Mouse (Mus musculus): Measurements from ENCODE around the gene Ppp2r2d. TPM values are rescaled to one million over a fixed set of nuclear protein-coding genes. Genes with fewer than 3 reads are reported as not detected.

The Ppp2r2d gene
- total RNA-seq (2014; rRNA removed; ENCODE audit: low replicate concordance), result 26.0 and 31.7 TPM in 2 replicates
- 26.0 and 27.8 TPM in 2 replicates for polyA plus RNA-seq (2015; fragmentation: Nextera tagmentation; extraction: Ambion mirVana)

DNA sequence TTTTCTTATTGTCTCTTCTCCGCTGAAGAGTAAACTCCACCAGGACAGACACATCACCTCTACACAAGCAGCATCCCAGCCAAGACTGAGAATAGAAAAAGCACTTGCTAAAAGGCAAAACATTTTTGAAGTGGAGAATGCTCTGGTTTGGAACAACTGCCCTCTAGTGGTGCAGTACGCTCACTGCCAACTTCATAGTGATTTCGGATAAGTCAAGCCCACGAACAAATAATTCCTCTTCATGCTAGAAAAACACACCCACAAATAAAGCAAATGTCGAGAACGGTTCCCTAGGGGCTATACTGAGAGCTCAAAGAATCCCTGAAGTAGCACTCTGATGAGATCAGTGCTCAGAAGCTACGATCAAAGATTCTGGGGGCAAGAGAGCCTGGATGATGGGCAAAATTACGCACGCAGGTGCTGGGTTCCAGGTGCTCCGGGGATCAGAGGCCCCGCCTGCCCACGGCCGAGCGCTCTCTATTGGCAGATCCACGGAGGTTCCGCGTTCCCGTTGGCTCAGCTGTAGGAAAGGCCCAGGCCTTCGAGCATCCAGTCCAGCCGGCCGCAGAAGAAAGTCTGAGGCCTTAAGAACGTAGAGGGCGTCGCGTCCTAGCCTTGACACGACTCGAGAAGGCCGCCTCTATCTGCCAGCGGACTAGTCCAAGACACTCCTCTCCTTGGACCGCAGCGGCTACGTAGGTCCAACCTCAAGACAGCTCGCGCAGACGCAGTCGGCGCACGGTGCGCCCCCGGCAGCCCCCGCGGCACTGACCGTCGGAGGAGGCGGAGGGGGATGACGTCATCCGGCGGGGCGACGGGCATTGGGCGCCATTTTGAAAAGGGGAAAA is at the start of gene Ppp2r2d, which contains the start of gene Mapk1ip1:
TSS of gene Ppp2r2d (plus strand) at position 536 of the 848 bp plus-strand sequence.
TSS of gene Mapk1ip1 (minus strand) at position 730 of the 848 bp plus-strand sequence.
- Histone ChIP-seq H3K9me3 (replicated peaks; ENCODE audit: control insufficient read depth, low read length) (no peaks in the 10 kb centered on the region), H3K27me3 (ENCODE audit: control insufficient read depth, insufficient read depth, low read length) (no peaks in the 10 kb centered on the region), H3K36me3 (replicated peaks; ENCODE audit: control insufficient read depth, insufficient read depth, low read length) (peaks cover 7% of the 10 kb centered on the region; the same call in 1 of the 2 replicates), H3K4me2 (ENCODE audit: low read depth, low read length) (peak within 1 kb of the TSS; percentile 84), H3K27ac (ENCODE audit: low read depth) (peak within 1 kb of the TSS; percentile 94), H3K4me3 (ENCODE audit: low read depth, low read length) (peak within 1 kb of the TSS; percentile 87), H3K9ac (replicated peaks; ENCODE audit: low read depth, low read length) (peak within 1 kb of the TSS; percentile 93), H3K4me1 (ENCODE audit: control insufficient read depth, insufficient read depth) (peaks cover 29% of the 10 kb centered on the region)
- DNase-seq (ENCODE audit: low spot score), result peak; percentile 94
- ATAC-seq (ENCODE audit: insufficient read depth, low read depth), result peak; percentile 96
- WGBS, result under 1% methylated on average over 51 of the region's 51 CpGs
- TF ChIP-seq EP300 (IDR thresholded peaks at IDR 0.05; ENCODE audit: low read depth) (no peak), CTCF (IDR thresholded peaks at IDR 0.05; ENCODE audit: low read depth) (peak; percentile 80)

DNA sequence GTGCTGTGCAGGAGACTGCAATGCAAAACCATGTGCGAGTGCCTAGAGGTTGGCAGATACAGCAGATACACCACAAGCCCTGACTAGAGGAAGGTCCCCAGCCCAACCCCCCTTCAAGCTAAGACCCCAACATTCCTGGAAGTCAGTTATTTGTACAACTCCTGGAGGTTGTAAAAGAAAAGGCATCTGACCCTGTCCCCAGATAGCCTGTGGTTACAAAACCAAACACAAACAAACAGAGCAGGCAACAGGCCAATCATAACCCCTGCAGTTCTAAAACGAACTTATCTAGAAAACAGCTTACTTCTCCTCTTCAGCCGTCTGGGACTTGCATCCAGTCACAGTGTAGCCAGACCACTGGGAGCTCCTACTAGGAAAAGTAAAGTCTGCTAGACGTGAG is 42.5 kb upstream of the Ppp2r2d start:
- Histone ChIP-seq H3K9me3 (replicated peaks; ENCODE audit: control insufficient read depth, low read length) (peaks cover 19% of the 10 kb centered on the region), H3K4me1 (ENCODE audit: control insufficient read depth, insufficient read depth) (no peaks in the 10 kb centered on the region), H3K9ac (replicated peaks; ENCODE audit: low read depth, low read length) (no peak overlapping the region), H3K4me2 (ENCODE audit: low read depth, low read length) (no peak overlapping the region), H3K36me3 (replicated peaks; ENCODE audit: control insufficient read depth, insufficient read depth, low read length) (no peaks in the 10 kb centered on the region), H3K27ac (ENCODE audit: low read depth) (no peak overlapping the region), H3K27me3 (ENCODE audit: control insufficient read depth, insufficient read depth, low read length) (no peaks in the 10 kb centered on the region), H3K4me3 (ENCODE audit: low read depth, low read length) (no peak overlapping the region)
- DNase-seq (ENCODE audit: low spot score) (no peak), ATAC-seq (ENCODE audit: insufficient read depth, low read depth) (no peak)
- 12% methylated on average over 4 of the region's 4 CpGs for WGBS
- no peak for TF ChIP-seq CTCF (IDR thresholded peaks at IDR 0.05; ENCODE audit: low read depth)
- TF ChIP-seq EP300 (IDR thresholded peaks at IDR 0.05; ENCODE audit: low read depth), result no peak

DNA sequence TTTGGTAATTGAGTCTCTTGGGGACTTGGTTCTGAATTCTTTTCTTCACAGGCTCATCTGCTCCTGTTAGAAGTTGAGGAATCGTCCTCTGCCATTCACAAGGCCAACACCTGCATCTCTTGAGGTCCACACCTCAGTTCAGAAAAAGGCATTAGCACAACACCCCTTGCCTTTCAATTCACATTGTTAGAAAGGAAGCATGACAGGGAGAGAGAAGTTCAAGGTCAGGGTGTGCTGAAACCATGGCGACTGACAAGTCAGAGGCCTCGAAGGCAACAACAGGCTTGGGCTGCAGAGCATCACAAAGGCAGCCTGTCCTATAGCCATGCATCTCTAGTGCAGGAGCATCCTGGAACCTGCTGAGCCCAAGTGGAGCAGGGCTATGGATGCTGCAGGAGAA is 38.7 kb upstream of the Ppp2r2d start:
- Histone ChIP-seq H3K9ac (replicated peaks; ENCODE audit: low read depth, low read length) (no peak overlapping the region), H3K27me3 (ENCODE audit: control insufficient read depth, insufficient read depth, low read length) (no peaks in the 10 kb centered on the region), H3K4me3 (ENCODE audit: low read depth, low read length) (no peak overlapping the region), H3K9me3 (replicated peaks; ENCODE audit: control insufficient read depth, low read length) (peaks cover 19% of the 10 kb centered on the region), H3K36me3 (replicated peaks; ENCODE audit: control insufficient read depth, insufficient read depth, low read length) (no peaks in the 10 kb centered on the region), H3K4me2 (ENCODE audit: low read depth, low read length) (no peak overlapping the region), H3K4me1 (ENCODE audit: control insufficient read depth, insufficient read depth) (no peaks in the 10 kb centered on the region), H3K27ac (ENCODE audit: low read depth) (no peak overlapping the region)
- TF ChIP-seq CTCF (IDR thresholded peaks at IDR 0.05; ENCODE audit: low read depth) (no peak), EP300 (IDR thresholded peaks at IDR 0.05; ENCODE audit: low read depth) (no peak)
- WGBS, result 82% methylated on average over 3 of the region's 3 CpGs
- DNase-seq (ENCODE audit: low spot score), result no peak
- no peak for ATAC-seq (ENCODE audit: insufficient read depth, low read depth)

DNA sequence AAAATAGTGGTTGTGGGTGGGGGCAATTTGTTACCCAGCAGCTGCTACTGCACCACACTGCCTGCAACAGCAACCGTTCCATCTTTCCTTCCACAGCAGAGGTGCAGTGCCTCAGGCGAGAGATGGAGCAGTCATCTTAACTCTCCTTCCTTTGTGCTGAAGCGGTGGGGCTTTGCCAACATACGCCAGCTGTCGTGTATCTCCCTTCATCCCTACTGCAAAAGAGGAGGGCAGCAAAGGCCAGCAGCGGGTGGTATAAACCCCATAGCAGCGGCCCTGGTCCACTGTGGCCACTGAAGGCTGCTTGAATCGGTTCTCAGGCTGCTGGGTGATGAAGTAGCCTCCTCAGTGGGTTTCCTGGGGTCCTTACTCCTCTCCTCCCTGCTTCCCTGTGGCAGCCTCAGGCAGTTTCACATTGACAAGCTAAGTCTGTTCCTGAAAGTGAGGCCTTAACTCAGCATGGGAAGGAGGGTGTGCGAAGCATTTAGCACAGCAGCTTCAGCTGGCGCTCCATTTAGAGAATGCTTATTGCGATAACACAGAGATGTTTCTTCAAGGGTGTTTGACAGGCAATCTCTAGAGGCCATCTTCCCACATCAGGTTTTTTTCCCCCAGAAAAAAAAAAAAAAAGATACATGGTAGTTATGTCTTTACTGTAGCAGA is 32.5 kb upstream of the Ppp2r2d start:
- Histone ChIP-seq H3K4me3 (ENCODE audit: low read depth, low read length) (no peak overlapping the region), H3K27ac (ENCODE audit: low read depth) (no peak overlapping the region), H3K36me3 (replicated peaks; ENCODE audit: control insufficient read depth, insufficient read depth, low read length) (no peaks in the 10 kb centered on the region), H3K4me2 (ENCODE audit: low read depth, low read length) (no peak overlapping the region), H3K4me1 (ENCODE audit: control insufficient read depth, insufficient read depth) (no peaks in the 10 kb centered on the region), H3K27me3 (ENCODE audit: control insufficient read depth, insufficient read depth, low read length) (no peaks in the 10 kb centered on the region), H3K9me3 (replicated peaks; ENCODE audit: control insufficient read depth, low read length) (no peaks in the 10 kb centered on the region), H3K9ac (replicated peaks; ENCODE audit: low read depth, low read length) (no peak overlapping the region)
- no peak for ATAC-seq (ENCODE audit: insufficient read depth, low read depth)
- no peak for DNase-seq (ENCODE audit: low spot score)
- TF ChIP-seq CTCF (IDR thresholded peaks at IDR 0.05; ENCODE audit: low read depth) (no peak), EP300 (IDR thresholded peaks at IDR 0.05; ENCODE audit: low read depth) (no peak)
- WGBS, result 68% methylated on average over 11 of the region's 11 CpGs

DNA sequence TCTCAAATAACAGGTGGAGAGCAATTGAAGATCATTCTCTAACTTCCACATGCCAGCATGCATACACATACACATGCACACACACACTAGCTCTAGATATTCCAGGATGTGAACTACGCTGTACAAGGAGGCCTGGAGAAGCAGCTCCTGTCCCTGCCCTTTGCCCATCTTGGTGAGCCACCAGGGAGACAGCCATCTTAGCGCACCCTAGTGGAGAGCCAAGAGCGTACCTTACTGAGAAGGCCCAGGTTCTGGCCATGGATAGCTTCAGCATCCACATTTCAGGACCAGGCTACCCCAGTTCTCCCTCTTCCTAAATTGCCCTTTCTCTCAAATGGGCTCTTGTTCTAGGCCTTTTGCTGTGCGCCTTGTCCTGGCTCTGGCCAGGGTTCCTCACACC is 27.6 kb upstream of the Ppp2r2d start:
- H3K4me2 ChIP-seq (ENCODE audit: low read depth, low read length), result no peak overlapping the region
- no peak overlapping the region for H3K27ac ChIP-seq (ENCODE audit: low read depth)
- H3K36me3 ChIP-seq (replicated peaks; ENCODE audit: control insufficient read depth, insufficient read depth, low read length), result no peaks in the 10 kb centered on the region
- peak; percentile 34 for TF ChIP-seq CTCF (IDR thresholded peaks at IDR 0.05; ENCODE audit: low read depth)
- TF ChIP-seq EP300 (IDR thresholded peaks at IDR 0.05; ENCODE audit: low read depth), result no peak
- H3K4me1 ChIP-seq (ENCODE audit: control insufficient read depth, insufficient read depth), result no peaks in the 10 kb centered on the region
- H3K9ac ChIP-seq (replicated peaks; ENCODE audit: low read depth, low read length), result no peak overlapping the region
- no peaks in the 10 kb centered on the region for H3K9me3 ChIP-seq (replicated peaks; ENCODE audit: control insufficient read depth, low read length)
- 51% methylated on average over 4 of the region's 4 CpGs for WGBS
- DNase-seq (ENCODE audit: low spot score) (no peak), ATAC-seq (ENCODE audit: insufficient read depth, low read depth) (no peak)
- no peak overlapping the region for H3K4me3 ChIP-seq (ENCODE audit: low read depth, low read length)
- H3K27me3 ChIP-seq (ENCODE audit: control insufficient read depth, insufficient read depth, low read length), result no peaks in the 10 kb centered on the region
